Mouse (Mus musculus) limb, embryonic 15.5 days (tissue): ENCODE measurements around the gene Rnf182. TPM values are rescaled to one million over a fixed set of nuclear protein-coding genes. Genes with fewer than 3 reads are reported as not detected.

Experiments
- ATAC-seq: fragments of 200-750 bp; cut with Nextera tagmentation; 2 replicates; pipeline ENCODE4 v1.8.0; 2017; ENCODE audit warnings: low read depth, moderate TSS enrichment; ENCODE audit not compliant: insufficient number of reproducible peaks, low FRiP score, low TSS enrichment
- H3K27ac ChIP-seq: fragments of 300-500 bp; sonication (generic); 2 replicates; pipeline ENCODE4 v1.5.1; 2015; ENCODE audit warnings: moderate library complexity, mild to moderate bottlenecking, inconsistent platforms
- H3K27me3 ChIP-seq: fragments of 300-500 bp; sonication (generic); 2 replicates; pipeline ENCODE4 v1.6.1; 2015; ENCODE audit warnings: inconsistent platforms
- H3K36me3 ChIP-seq: fragments of 300-500 bp; sonication (generic); 2 replicates; pipeline ENCODE4 v1.6.1; 2015; ENCODE audit warnings: inconsistent platforms
- H3K4me1 ChIP-seq: fragments of 300-500 bp; sonication (generic); 2 replicates; pipeline ENCODE4 v1.6.1; 2015; ENCODE audit warnings: inconsistent platforms
- H3K4me2 ChIP-seq: fragments of 300-500 bp; sonication (generic); 2 replicates; pipeline ENCODE4 v1.6.1; 2015; ENCODE audit warnings: mild to moderate bottlenecking, inconsistent platforms
- H3K4me3 ChIP-seq: fragments of 300-500 bp; sonication (generic); 2 replicates; pipeline ENCODE4 v1.5.1; 2015; ENCODE audit warnings: mild to moderate bottlenecking, inconsistent platforms
- H3K9ac ChIP-seq: fragments of 300-500 bp; sonication (generic); 2 replicates; pipeline ENCODE4 v1.6.1; 2015; ENCODE audit warnings: inconsistent platforms
- H3K9me3 ChIP-seq: fragments of 300-500 bp; sonication (generic); 2 replicates; pipeline ENCODE4 v1.6.1; 2016; ENCODE audit warnings: inconsistent platforms
- WGBS: fragments of 180-500 bp; shearing (Covaris S2); methylation state at CpG from one replicate; pipeline ENCODE4 v1.1.7; 2015; 5-methylcytosine and 5-hydroxymethylcytosine counted together
- polyA plus RNA-seq: library from polyadenylated mRNA; unstranded; fragments of >200 nt; fragmentation: Nextera tagmentation; extraction: Ambion mirVana; gene quantifications from 2 replicates; pipeline ENCODE4 v1.2.1, GENCODE M21; 2015

The Rnf182 gene
- polyA plus RNA-seq, 1 experiment from 2014 or later, result 6.6 TPM

GRCm38 (mm10) chr13:43586966-43587365 is 28.5 kb upstream of the Rnf182 start:
- Histone ChIP-seq H3K4me1 (peaks cover 24% of the 10 kb centered on the region), H3K4me2 (no peak overlapping the region), H3K4me3 (no peak overlapping the region), H3K27me3 (no peaks in the 10 kb centered on the region), H3K36me3 (no peaks in the 10 kb centered on the region), H3K27ac (no peak overlapping the region), H3K9me3 (no peaks in the 10 kb centered on the region), H3K9ac (no peak overlapping the region)
- 96% methylated on average over 3 of the region's 3 CpGs for WGBS
- no peak for ATAC-seq

GRCm38 (mm10) chr13:43587844-43588840 is 27.4 kb upstream of the Rnf182 start:
- Histone ChIP-seq H3K27me3 (no peaks in the 10 kb centered on the region), H3K9ac (no peak overlapping the region), H3K4me3 (no peak overlapping the region), H3K27ac (peak overlapping the region; percentile 89), H3K36me3 (no peaks in the 10 kb centered on the region), H3K9me3 (no peaks in the 10 kb centered on the region), H3K4me1 (peaks cover 24% of the 10 kb centered on the region), H3K4me2 (0 out of 2 replicates have a peak overlapping the region, but pooled peaks have one; percentile 2)
- 28% methylated on average over 14 of the region's 14 CpGs for WGBS
- peak; percentile 90 for ATAC-seq

- Histone ChIP-seq H3K4me3 (no peak overlapping the region), H3K27ac (no peak overlapping the region), H3K9ac (no peak overlapping the region), H3K36me3 (no peaks in the 10 kb centered on the region), H3K27me3 (no peaks in the 10 kb centered on the region), H3K4me2 (no peak overlapping the region), H3K9me3 (no peaks in the 10 kb centered on the region), H3K4me1 (peaks cover 23% of the 10 kb centered on the region)
- no peak for ATAC-seq
- 70% methylated on average over 28 of the region's 28 CpGs for WGBS
Observed at GRCm38 (mm10) chr13:43591828-43592680, 23.5 kb upstream of the Rnf182 start.

GRCm38 (mm10) chr13:43592681-43593068 is 22.8 kb upstream of the Rnf182 start:
- Histone ChIP-seq H3K36me3 (no peaks in the 10 kb centered on the region), H3K4me1 (peaks cover 23% of the 10 kb centered on the region), H3K27ac (no peak overlapping the region), H3K27me3 (no peaks in the 10 kb centered on the region), H3K4me2 (no peak overlapping the region), H3K9ac (no peak overlapping the region), H3K4me3 (no peak overlapping the region), H3K9me3 (no peaks in the 10 kb centered on the region)
- ATAC-seq, result no peak
- WGBS, result 61% methylated on average over 8 of the region's 8 CpGs

GRCm38 (mm10) chr13:43595896-43596295 is 19.6 kb upstream of the Rnf182 start:
- H3K9ac ChIP-seq, result no peak overlapping the region
- no peaks in the 10 kb centered on the region for H3K36me3 ChIP-seq
- no peak for ATAC-seq
- no peak overlapping the region for H3K27ac ChIP-seq
- WGBS, result 44% methylated on average over 4 of the region's 4 CpGs
- no peaks in the 10 kb centered on the region for H3K27me3 ChIP-seq
- H3K4me3 ChIP-seq, result no peak overlapping the region
- H3K4me2 ChIP-seq, result no peak overlapping the region
- H3K4me1 ChIP-seq, result 0 out of 2 replicates have a peak, but pooled peaks cover 4% of the 10 kb centered on the region
- H3K9me3 ChIP-seq, result no peaks in the 10 kb centered on the region

- Histone ChIP-seq H3K9me3 (no peaks in the 10 kb centered on the region), H3K27me3 (no peaks in the 10 kb centered on the region), H3K4me3 (no peak overlapping the region), H3K27ac (no peak overlapping the region), H3K4me1 (peaks cover 9% of the 10 kb centered on the region), H3K36me3 (no peaks in the 10 kb centered on the region), H3K4me2 (no peak overlapping the region), H3K9ac (no peak overlapping the region)
- no peak for ATAC-seq
- 91% methylated on average over 6 of the region's 6 CpGs for WGBS
Observed at GRCm38 (mm10) chr13:43600967-43601366, 14.5 kb upstream of the Rnf182 start.

- Histone ChIP-seq H3K27ac (no peak overlapping the region), H3K4me1 (peaks cover 9% of the 10 kb centered on the region), H3K27me3 (no peaks in the 10 kb centered on the region), H3K9me3 (no peaks in the 10 kb centered on the region), H3K9ac (no peak overlapping the region), H3K4me2 (no peak overlapping the region), H3K4me3 (no peak overlapping the region), H3K36me3 (no peaks in the 10 kb centered on the region)
- 88% methylated on average over 2 of the region's 2 CpGs for WGBS
- no peak for ATAC-seq
Observed at GRCm38 (mm10) chr13:43602440-43602839, 13.1 kb upstream of the Rnf182 start.

GRCm38 (mm10) chr13:43603042-43603441 is 12.5 kb upstream of the Rnf182 start:
- H3K27me3 ChIP-seq, result no peaks in the 10 kb centered on the region
- H3K4me3 ChIP-seq, result no peak overlapping the region
- no peak overlapping the region; the same call in 1 of the 2 replicates for H3K4me2 ChIP-seq
- 57% methylated on average over 13 of the region's 13 CpGs for WGBS
- no peaks in the 10 kb centered on the region for H3K9me3 ChIP-seq
- H3K4me1 ChIP-seq, result peaks cover 9% of the 10 kb centered on the region
- no peak overlapping the region; the same call in 1 of the 2 replicates for H3K27ac ChIP-seq
- no peak overlapping the region for H3K9ac ChIP-seq
- no peaks in the 10 kb centered on the region for H3K36me3 ChIP-seq
- no peak for ATAC-seq

GRCm38 (mm10) chr13:43608854-43609253 is 6.7 kb upstream of the Rnf182 start:
- H3K9me3 ChIP-seq, result no peaks in the 10 kb centered on the region
- no peaks in the 10 kb centered on the region for H3K36me3 ChIP-seq
- no peak overlapping the region for H3K9ac ChIP-seq
- H3K4me1 ChIP-seq, result no peaks in the 10 kb centered on the region
- WGBS, result 75% methylated on average over 6 of the region's 6 CpGs
- H3K4me3 ChIP-seq, result no peak overlapping the region
- no peaks in the 10 kb centered on the region for H3K27me3 ChIP-seq
- no peak overlapping the region for H3K27ac ChIP-seq
- no peak for ATAC-seq
- H3K4me2 ChIP-seq, result no peak overlapping the region

GRCm38 (mm10) chr13:43612040-43612439 is 3.5 kb upstream of the Rnf182 start:
- H3K9me3 ChIP-seq, result no peaks in the 10 kb centered on the region
- H3K4me2 ChIP-seq, result no peak overlapping the region
- no peaks in the 10 kb centered on the region for H3K27me3 ChIP-seq
- H3K4me1 ChIP-seq, result peaks cover 18% of the 10 kb centered on the region
- H3K27ac ChIP-seq, result no peak overlapping the region
- no peak for ATAC-seq
- H3K4me3 ChIP-seq, result no peak overlapping the region
- no peak overlapping the region for H3K9ac ChIP-seq
- WGBS, result 61% methylated on average over 6 of the region's 6 CpGs
- H3K36me3 ChIP-seq, result no peaks in the 10 kb centered on the region

- Histone ChIP-seq H3K4me3 (no peak overlapping the region), H3K9me3 (no peaks in the 10 kb centered on the region), H3K4me2 (0 out of 2 replicates have a peak overlapping the region, but pooled peaks have one; percentile 90), H3K4me1 (peaks cover 18% of the 10 kb centered on the region), H3K27me3 (no peaks in the 10 kb centered on the region), H3K9ac (no peak overlapping the region), H3K36me3 (no peaks in the 10 kb centered on the region), H3K27ac (no peak overlapping the region)
- ATAC-seq, result no peak
- WGBS, result 90% methylated on average over 3 of the region's 3 CpGs
Observed at GRCm38 (mm10) chr13:43614667-43615066, 843 bp upstream of the Rnf182 start.
